Mouse (Mus musculus): ENCODE measurements at regions not wholly inside any gene's neighbourhood (a gene's known extent, or its start where the extent isn't known, plus 50 kb on each side); places are given as distances from the start of the nearest gene placed in this dataset.
"Not testable (repeated sequence)": the region's sequence is repeated elsewhere in the genome, so short reads cannot be mapped to it uniquely, and the experiment has no call there.

GRCm38 (mm10) chr3:137228416-137228815, 112.5 kb upstream of the Emcn start:
- H3K9ac ChIP-seq (ENCODE audit: low read depth, low read length) = no peak overlapping the region
- H3K4me2 ChIP-seq (ENCODE audit: low read length) = no peak overlapping the region
- H3K4me3 ChIP-seq (replicated peaks; ENCODE audit: low read depth, low read length) = no peak overlapping the region
- H3K27ac ChIP-seq = no peak overlapping the region
- no peaks in the 10 kb centered on the region for H3K9me3 ChIP-seq (replicated peaks; ENCODE audit: low read length)
- H3K4me1 ChIP-seq (replicated peaks; ENCODE audit: insufficient read depth, low read length) = no peaks in the 10 kb centered on the region
- H3K36me3 ChIP-seq (ENCODE audit: insufficient read depth, low read length) = no peaks in the 10 kb centered on the region
- TF ChIP-seq CTCF (IDR thresholded peaks at IDR 0.05; ENCODE audit: low read depth) = no peak
- ATAC-seq (replicated peaks; ENCODE audit: low FRiP score, low read depth) (no peak), DNase-seq (ENCODE audit: low spot score) (no peak)
- no peaks in the 10 kb centered on the region for H3K27me3 ChIP-seq (ENCODE audit: insufficient read depth, low read length)
- 65% methylated on average over 5 of the region's 5 CpGs for WGBS

- H3K4me2 ChIP-seq (ENCODE audit: low read length) = no peak overlapping the region
- no peak for TF ChIP-seq CTCF (IDR thresholded peaks at IDR 0.05; ENCODE audit: low read depth)
- no peaks in the 10 kb centered on the region for H3K36me3 ChIP-seq (ENCODE audit: insufficient read depth, low read length)
- no peak overlapping the region for H3K4me3 ChIP-seq (replicated peaks; ENCODE audit: low read depth, low read length)
- no peaks in the 10 kb centered on the region for H3K4me1 ChIP-seq (replicated peaks; ENCODE audit: insufficient read depth, low read length)
- H3K27ac ChIP-seq = no peak overlapping the region
- no peaks in the 10 kb centered on the region for H3K27me3 ChIP-seq (ENCODE audit: insufficient read depth, low read length)
- no peaks in the 10 kb centered on the region for H3K9me3 ChIP-seq (replicated peaks; ENCODE audit: low read length)
- ATAC-seq (replicated peaks; ENCODE audit: low FRiP score, low read depth) (no peak), DNase-seq (ENCODE audit: low spot score) (peak; percentile 43)
- WGBS = 33% methylated on average over 1 of the region's 1 CpGs
- H3K9ac ChIP-seq (ENCODE audit: low read depth, low read length) = no peak overlapping the region
Measured at GRCm38 (mm10) chr3:137242877-137243276, 98.0 kb upstream of the Emcn start.

- no peaks in the 10 kb centered on the region for H3K27me3 ChIP-seq (ENCODE audit: insufficient read depth, low read length)
- no peaks in the 10 kb centered on the region for H3K36me3 ChIP-seq (ENCODE audit: insufficient read depth, low read length)
- no peak overlapping the region for H3K9ac ChIP-seq (ENCODE audit: low read depth, low read length)
- TF ChIP-seq CTCF (IDR thresholded peaks at IDR 0.05; ENCODE audit: low read depth) = no peak
- no peak for ATAC-seq (replicated peaks; ENCODE audit: low FRiP score, low read depth)
- H3K4me2 ChIP-seq (ENCODE audit: low read length) = no peak overlapping the region
- H3K4me1 ChIP-seq (replicated peaks; ENCODE audit: insufficient read depth, low read length) = no peaks in the 10 kb centered on the region
- no peak overlapping the region for H3K4me3 ChIP-seq (replicated peaks; ENCODE audit: low read depth, low read length)
- WGBS = 92% methylated on average over 4 of the region's 4 CpGs
- H3K27ac ChIP-seq = no peak overlapping the region
- no peaks in the 10 kb centered on the region for H3K9me3 ChIP-seq (replicated peaks; ENCODE audit: low read length)
- no peak for DNase-seq (ENCODE audit: low spot score)
Measured at GRCm38 (mm10) chr3:137263907-137264306, 77.0 kb upstream of the Emcn start.

GRCm38 (mm10) chr3:137267752-137268151, 73.1 kb upstream of the Emcn start:
- TF ChIP-seq CTCF (IDR thresholded peaks at IDR 0.05; ENCODE audit: low read depth) = no peak
- Histone ChIP-seq H3K4me3 (replicated peaks; ENCODE audit: low read depth, low read length) (no peak overlapping the region), H3K4me2 (ENCODE audit: low read length) (no peak overlapping the region), H3K9ac (ENCODE audit: low read depth, low read length) (no peak overlapping the region), H3K4me1 (replicated peaks; ENCODE audit: insufficient read depth, low read length) (no peaks in the 10 kb centered on the region), H3K9me3 (replicated peaks; ENCODE audit: low read length) (no peaks in the 10 kb centered on the region), H3K27ac (no peak overlapping the region), H3K27me3 (ENCODE audit: insufficient read depth, low read length) (no peaks in the 10 kb centered on the region), H3K36me3 (ENCODE audit: insufficient read depth, low read length) (no peaks in the 10 kb centered on the region)
- WGBS = 52% methylated on average over 1 of the region's 1 CpGs
- no peak for ATAC-seq (replicated peaks; ENCODE audit: low FRiP score, low read depth)
- no peak for DNase-seq (ENCODE audit: low spot score)

- DNase-seq (ENCODE audit: low spot score) = peak; percentile 46
- Histone ChIP-seq H3K4me1 (replicated peaks; ENCODE audit: insufficient read depth, low read length) (0 out of 2 replicates have a peak, but pooled peaks cover 3% of the 10 kb centered on the region), H3K27me3 (ENCODE audit: insufficient read depth, low read length) (no peaks in the 10 kb centered on the region), H3K9me3 (replicated peaks; ENCODE audit: low read length) (no peaks in the 10 kb centered on the region), H3K27ac (no peak overlapping the region), H3K4me3 (replicated peaks; ENCODE audit: low read depth, low read length) (no peak overlapping the region), H3K4me2 (ENCODE audit: low read length) (no peak overlapping the region), H3K36me3 (ENCODE audit: insufficient read depth, low read length) (no peaks in the 10 kb centered on the region), H3K9ac (ENCODE audit: low read depth, low read length) (no peak overlapping the region)
- WGBS = 67% methylated on average over 8 of the region's 8 CpGs
- TF ChIP-seq CTCF (IDR thresholded peaks at IDR 0.05; ENCODE audit: low read depth) = no peak
- no peak for ATAC-seq (replicated peaks; ENCODE audit: low FRiP score, low read depth)
Measured at GRCm38 (mm10) chr3:137275444-137275843, 65.4 kb upstream of the Emcn start.

GRCm38 (mm10) chr3:137279284-137279683, 61.6 kb upstream of the Emcn start:
- TF ChIP-seq CTCF (IDR thresholded peaks at IDR 0.05; ENCODE audit: low read depth) = no peak
- no peak overlapping the region for H3K9ac ChIP-seq (ENCODE audit: low read depth, low read length)
- H3K9me3 ChIP-seq (replicated peaks; ENCODE audit: low read length) = no peaks in the 10 kb centered on the region
- no peaks in the 10 kb centered on the region for H3K36me3 ChIP-seq (ENCODE audit: insufficient read depth, low read length)
- WGBS = 79% methylated on average over 1 of the region's 1 CpGs
- no peak for DNase-seq (ENCODE audit: low spot score)
- 0 out of 2 replicates have a peak, but pooled peaks cover 3% of the 10 kb centered on the region for H3K4me1 ChIP-seq (replicated peaks; ENCODE audit: insufficient read depth, low read length)
- ATAC-seq (replicated peaks; ENCODE audit: low FRiP score, low read depth) = no peak
- H3K27ac ChIP-seq = no peak overlapping the region
- H3K27me3 ChIP-seq (ENCODE audit: insufficient read depth, low read length) = no peaks in the 10 kb centered on the region
- H3K4me3 ChIP-seq (replicated peaks; ENCODE audit: low read depth, low read length) = no peak overlapping the region
- no peak overlapping the region for H3K4me2 ChIP-seq (ENCODE audit: low read length)

- H3K9me3 ChIP-seq (replicated peaks; ENCODE audit: low read length) = no peaks in the 10 kb centered on the region
- 0 out of 2 replicates have a peak, but pooled peaks cover 3% of the 10 kb centered on the region for H3K4me1 ChIP-seq (replicated peaks; ENCODE audit: insufficient read depth, low read length)
- H3K27ac ChIP-seq = no peak overlapping the region
- H3K4me2 ChIP-seq (ENCODE audit: low read length) = no peak overlapping the region
- no peak overlapping the region for H3K4me3 ChIP-seq (replicated peaks; ENCODE audit: low read depth, low read length)
- no peak for TF ChIP-seq CTCF (IDR thresholded peaks at IDR 0.05; ENCODE audit: low read depth)
- no peak for DNase-seq (ENCODE audit: low spot score)
- no peak overlapping the region for H3K9ac ChIP-seq (ENCODE audit: low read depth, low read length)
- no peaks in the 10 kb centered on the region for H3K27me3 ChIP-seq (ENCODE audit: insufficient read depth, low read length)
- H3K36me3 ChIP-seq (ENCODE audit: insufficient read depth, low read length) = no peaks in the 10 kb centered on the region
- ATAC-seq (replicated peaks; ENCODE audit: low FRiP score, low read depth) = no peak
- 92% methylated on average over 7 of the region's 7 CpGs for WGBS
Measured at GRCm38 (mm10) chr3:137281052-137281451, 59.8 kb upstream of the Emcn start.

GRCm38 (mm10) chr3:137287558-137287957, 53.3 kb upstream of the Emcn start:
- WGBS = 91% methylated on average over 11 of the region's 11 CpGs
- H3K27ac ChIP-seq = not testable (repeated sequence)

More at GRCm38 (mm10) chr3:137287558-137287957, 53.3 kb upstream of the Emcn start:
- not testable (repeated sequence) for ATAC-seq (replicated peaks; ENCODE audit: low FRiP score, low read depth); DNase-seq (ENCODE audit: low spot score); H3K4me3 ChIP-seq (replicated peaks; ENCODE audit: low read depth, low read length); H3K4me1 ChIP-seq (replicated peaks; ENCODE audit: insufficient read depth, low read length); H3K36me3 ChIP-seq (ENCODE audit: insufficient read depth, low read length); H3K9ac ChIP-seq (ENCODE audit: low read depth, low read length); H3K9me3 ChIP-seq (replicated peaks; ENCODE audit: low read length); H3K27me3 ChIP-seq (ENCODE audit: insufficient read depth, low read length); H3K4me2 ChIP-seq (ENCODE audit: low read length)

All from kidney, postnatal 0 days (tissue).